Mouse (Mus musculus) heart, postnatal 0 days (tissue): ENCODE data around the gene Smyd3. TPM values are rescaled to one million over a fixed set of nuclear protein-coding genes. Genes with fewer than 3 reads are reported as not detected.

Source experiments
- ATAC-seq: fragments of 200-750 bp; cut with Nextera tagmentation; 2 replicates; pipeline ENCODE4 v1.8.0; 2017; ENCODE audit warnings: low read depth, moderate number of reproducible peaks, moderate library complexity; ENCODE audit not compliant: insufficient read depth
- DNase-seq: peaks from one replicate; pipeline ENCODE4 v3.0.0-alpha.2; 2016; ENCODE audit warnings: low spot score
- H3K27ac ChIP-seq: fragments of 300-500 bp; sonication (generic); 2 replicates; pipeline ENCODE4 v1.5.1; 2014; ENCODE audit warnings: low read depth, mild to moderate bottlenecking
- H3K27me3 ChIP-seq: fragments of 300-500 bp; sonication (generic); 2 replicates; pipeline ENCODE4 v1.6.1; 2014; ENCODE audit warnings: low read length, mixed read lengths; ENCODE audit not compliant: control insufficient read depth, insufficient read depth
- H3K36me3 ChIP-seq: fragments of 300-500 bp; sonication (generic); replicated peaks from 2 replicates; pipeline ENCODE4 v1.6.1; 2014; ENCODE audit warnings: low read length, mixed read lengths; ENCODE audit not compliant: control insufficient read depth, insufficient read depth
- H3K4me1 ChIP-seq: fragments of 300-500 bp; sonication (generic); 2 replicates; pipeline ENCODE4 v1.6.1; 2014; ENCODE audit warnings: antibody characterized with exemption; ENCODE audit not compliant: control insufficient read depth, insufficient read depth
- H3K4me2 ChIP-seq: fragments of 300-500 bp; sonication (generic); 2 replicates; pipeline ENCODE4 v1.6.1; 2014; ENCODE audit warnings: low read depth, mild to moderate bottlenecking, low read length, moderate library complexity
- H3K4me3 ChIP-seq: fragments of 300-500 bp; sonication (generic); 2 replicates; pipeline ENCODE4 v1.5.1; 2014; ENCODE audit warnings: low read depth, low read length
- H3K9ac ChIP-seq: fragments of 300-500 bp; sonication (generic); replicated peaks from 2 replicates; pipeline ENCODE4 v1.6.1; 2014; ENCODE audit warnings: low read depth, low read length, mixed read lengths
- H3K9me3 ChIP-seq: fragments of 300-500 bp; sonication (generic); replicated peaks from 2 replicates; pipeline ENCODE4 v1.6.1; 2016; ENCODE audit warnings: low read length; ENCODE audit not compliant: control insufficient read depth
- CTCF ChIP-seq: IDR thresholded peaks from 2 replicates; pipeline ENCODE4 v1.5.1; 2016; ENCODE audit warnings: antibody characterized with exemption, control low read depth, low read depth
- EP300 ChIP-seq: IDR thresholded peaks from 2 replicates; pipeline ENCODE4 v1.6.1; 2016; ENCODE audit warnings: antibody characterized with exemption, low read depth
- WGBS: fragments of 180-500 bp; shearing (Covaris S2); extraction: QIAGEN DNeasy Blood & Tissue Kit; methylation state at CpG from one replicate; pipeline ENCODE4 v1.1.7; 2014; 5-methylcytosine and 5-hydroxymethylcytosine counted together
- polyA plus RNA-seq: library from polyadenylated mRNA; unstranded; fragments of >200 nt; fragmentation: Nextera tagmentation; extraction: Ambion mirVana; gene quantifications from 2 replicates; pipeline ENCODE4 v1.2.1, GENCODE M21; 2015
- total RNA-seq: library from RNA; depleted of rRNA; stranded (reverse); fragments of >200 nt; gene quantifications from 2 replicates; pipeline ENCODE4 v1.2.3, GENCODE M21; 2014; ENCODE audit warnings: low replicate concordance; rRNA removed

The Smyd3 gene
- total and polyA plus RNA-seq, 2 experiments from 2014 or later, result 7.0 to 11.6 TPM

DNA sequence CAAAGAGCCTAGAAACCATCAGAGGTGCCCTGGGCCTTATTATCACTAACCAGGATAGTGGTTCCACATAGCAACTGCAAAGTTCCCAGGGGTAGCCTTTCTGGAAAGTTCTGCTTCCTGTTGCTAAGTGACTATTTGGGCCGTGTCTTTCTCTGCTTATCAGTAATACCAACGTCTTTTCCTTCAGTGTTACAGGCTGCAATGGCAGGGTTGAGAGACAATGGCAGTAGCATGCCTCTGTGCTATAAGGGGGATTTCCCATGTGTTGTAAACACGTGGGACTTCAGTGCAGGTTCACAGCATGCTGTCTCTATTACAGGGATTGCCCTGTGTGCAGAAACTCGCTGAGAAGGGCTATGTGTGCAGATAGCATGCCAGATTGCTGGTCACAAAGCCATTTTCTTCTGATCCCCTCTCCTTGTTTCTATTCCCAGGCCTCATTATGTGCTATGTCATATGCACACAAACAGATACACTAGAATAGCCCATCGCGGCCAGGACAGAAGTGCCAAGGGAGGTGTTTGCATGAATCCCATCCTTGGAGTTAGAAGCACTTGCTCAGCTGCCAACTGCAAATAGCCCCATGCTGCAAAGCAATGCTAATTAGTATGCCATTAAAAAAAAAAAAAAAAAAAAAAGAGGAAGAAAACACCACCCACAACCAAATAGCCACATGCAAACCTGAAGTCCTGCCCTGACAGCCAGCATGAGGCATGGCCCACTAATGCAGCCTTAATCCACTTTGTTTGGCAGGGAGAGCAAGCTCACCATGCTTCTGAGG is 604.7 kb downstream of the Smyd3 start:
- Histone ChIP-seq H3K9me3 (no peaks in the 10 kb centered on the region), H3K36me3 (peaks cover 20% of the 10 kb centered on the region), H3K9ac (no peak overlapping the region), H3K4me1 (no peaks in the 10 kb centered on the region; the same call in 1 of the 2 replicates), H3K27me3 (no peaks in the 10 kb centered on the region), H3K4me3 (no peak overlapping the region), H3K4me2 (no peak overlapping the region), H3K27ac (no peak overlapping the region)
- 39% methylated on average over 6 of the region's 6 CpGs for WGBS
- DNase-seq (no peak), ATAC-seq (no peak)
- TF ChIP-seq EP300 (no peak), CTCF (no peak)

DNA sequence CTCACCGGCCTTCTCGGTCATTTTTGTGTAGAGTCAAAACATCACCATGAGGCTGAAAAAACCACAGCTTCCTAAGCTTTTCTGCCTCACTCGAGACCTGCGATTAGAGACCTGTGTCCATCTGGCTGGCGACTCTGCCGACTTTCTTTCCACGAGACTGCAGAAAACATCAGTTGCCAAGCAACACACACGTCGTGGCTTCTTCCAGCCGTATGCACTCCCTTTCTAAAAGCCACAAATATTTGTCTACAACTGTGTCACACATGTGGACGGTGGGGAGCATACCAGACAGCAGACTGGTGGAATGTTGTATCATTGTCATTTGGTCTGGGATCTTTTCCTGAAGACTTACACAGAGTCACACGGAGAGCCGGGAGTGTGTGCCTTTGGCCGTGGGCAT is 606.9 kb downstream of the Smyd3 start:
- DNase-seq, result no peak
- 64% methylated on average over 14 of the region's 14 CpGs for WGBS

More for the DNA sequence above, 606.9 kb downstream of the Smyd3 start:
- Histone ChIP-seq H3K4me1 (no peaks in the 10 kb centered on the region), H3K27ac (no peak overlapping the region), H3K4me3 (no peak overlapping the region), H3K4me2 (no peak overlapping the region), H3K36me3 (peaks cover 12% of the 10 kb centered on the region; the same call in 1 of the 2 replicates), H3K9me3 (no peaks in the 10 kb centered on the region), H3K9ac (no peak overlapping the region), H3K27me3 (no peaks in the 10 kb centered on the region)
- ATAC-seq, result no peak
- TF ChIP-seq EP300 (no peak), CTCF (no peak)

Other genes with a start within 250 kb of the Smyd3 start
- 15.9 and 20.4 TPM in 2 replicates for gene Tfb2m, start 28.2 kb upstream of the Smyd3 start, total RNA-seq
- 34.7 and 37.3 TPM in 2 replicates for gene Tfb2m, start 28.2 kb upstream of the Smyd3 start, polyA plus RNA-seq
- gene Cnst, start 28.3 kb upstream of the Smyd3 start, total RNA-seq, result 21.4 and 33.7 TPM in 2 replicates
- gene Cnst, start 28.3 kb upstream of the Smyd3 start, polyA plus RNA-seq, result 19.6 and 21.5 TPM in 2 replicates
- 65.2 and 75.5 TPM in 2 replicates for gene Sccpdh, start 150.2 kb upstream of the Smyd3 start, total RNA-seq
- gene Sccpdh, start 150.2 kb upstream of the Smyd3 start, polyA plus RNA-seq, result 116 and 122 TPM in 2 replicates
- gene Kif28, start 227.2 kb upstream of the Smyd3 start, total RNA-seq, result 0.27 TPM in 1 of 2 replicates, not detected in the other
- gene Kif28, start 227.2 kb upstream of the Smyd3 start, polyA plus RNA-seq, result 0.07 and 0.11 TPM in 2 replicates